Mouse (Mus musculus): ENCODE results near the gene Ifitm5.

The Ifitm5 gene

GRCm38 (mm10) chr7:140941222-140942051, 8.7 kb downstream of the Ifitm5 start, which contains the start of gene Pgghg:
Gene Pgghg (plus strand): TSS chr7:140941391.
- DNase-seq (ENCODE audit: low spot score) = peak; percentile 89

- peak; percentile 58 for DNase-seq (ENCODE audit: low spot score)
These were observed 10.4 kb downstream of the Ifitm5 start for GRCm38 (mm10) chr7:140939669-140940171.

GRCm38 (mm10) chr7:140938896-140939295, 11.2 kb downstream of the Ifitm5 start:
- DNase-seq (ENCODE audit: low spot score) = no peak

- no peak for DNase-seq (ENCODE audit: low spot score)
These were observed 11.7 kb downstream of the Ifitm5 start for GRCm38 (mm10) chr7:140938436-140938835.

- DNase-seq (ENCODE audit: low spot score) = no peak
These were observed 22.9 kb downstream of the Ifitm5 start for GRCm38 (mm10) chr7:140927181-140927580.

- DNase-seq (ENCODE audit: low spot score) = no peak
These were observed 26.9 kb downstream of the Ifitm5 start for GRCm38 (mm10) chr7:140923070-140923775.

- peak; percentile 47 for DNase-seq (ENCODE audit: low spot score)
These were observed 27.6 kb downstream of the Ifitm5 start for GRCm38 (mm10) chr7:140922398-140923069.

GRCm38 (mm10) chr7:140921225-140921975, 28.7 kb downstream of the Ifitm5 start:
- no peak for DNase-seq (ENCODE audit: low spot score)

- DNase-seq (ENCODE audit: low spot score) = no peak
These were observed 29.6 kb downstream of the Ifitm5 start, which contains the start of gene Nlrp6 for GRCm38 (mm10) chr7:140920418-140921029. Gene Nlrp6 (plus strand): TSS chr7:140920902.

GRCm38 (mm10) chr7:140919911-140920310, 30.2 kb downstream of the Ifitm5 start:
- no peak for DNase-seq (ENCODE audit: low spot score)

GRCm38 (mm10) chr7:140914031-140914690, 35.9 kb downstream of the Ifitm5 start:
- no peak for DNase-seq (ENCODE audit: low spot score)

- DNase-seq (ENCODE audit: low spot score) = no peak
These were observed 37.1 kb downstream of the Ifitm5 start for GRCm38 (mm10) chr7:140912846-140913482.

- no peak for DNase-seq (ENCODE audit: low spot score)
These were observed 37.8 kb downstream of the Ifitm5 start for GRCm38 (mm10) chr7:140912293-140912692.

- DNase-seq (ENCODE audit: low spot score) = peak; percentile 81
These were observed 41.4 kb downstream of the Ifitm5 start for GRCm38 (mm10) chr7:140908634-140909107.

- no peak for DNase-seq (ENCODE audit: low spot score)
These were observed 41.9 kb downstream of the Ifitm5 start for GRCm38 (mm10) chr7:140908181-140908580.

GRCm38 (mm10) chr7:140907697-140908096, 42.4 kb downstream of the Ifitm5 start:
- no peak for DNase-seq (ENCODE audit: low spot score)

- DNase-seq (ENCODE audit: low spot score) = no peak
These were observed 43.0 kb downstream of the Ifitm5 start for GRCm38 (mm10) chr7:140907131-140907530.

- no peak for DNase-seq (ENCODE audit: low spot score)
These were observed 44.4 kb downstream of the Ifitm5 start for GRCm38 (mm10) chr7:140905642-140906081.

GRCm38 (mm10) chr7:140903212-140903611, 46.9 kb downstream of the Ifitm5 start:
- peak; percentile 77 for DNase-seq (ENCODE audit: low spot score)
